ENCODE assay signal across 10 mouse cellular contexts in genomic region chr15:99214941-99215340, GRCm38 (mm10). TPM values are rescaled to one million over a fixed set of nuclear protein-coding genes. Genes with fewer than 3 reads are reported as not detected.
DNase-seq lines count a peak whose midpoint lies in the region; ATAC-seq and TF ChIP-seq lines count a peak whose summit lies in the region.
"Had no signal": no experiment of that assay in that cellular context is flagged by ENCODE, and none has a peak within 500 bp of the region (broad histone marks: within the 10 kb centered on the region; RNA-seq: fewer than 3 reads in every experiment).

No protein-coding gene starts in this region.

- H3K4me3 ChIP-seq in testis, adult 2 months (ENCODE audit: control insufficient read depth, low read depth, low read length), result no peak overlapping the region
- H3K4me3 ChIP-seq in lung, postnatal 0 days (ENCODE audit: low read depth, low read length), result no peak overlapping the region
- H3K4me3 ChIP-seq: erythroblast, embryonic 14.5 days had no signal

- no peaks in the 10 kb centered on the region; the same call in 1 of the 2 replicates for H3K36me3 ChIP-seq in testis, adult 2 months (ENCODE audit: control insufficient read depth, insufficient read depth, low read length)
- H3K36me3 ChIP-seq in lung, postnatal 0 days (ENCODE audit: insufficient read depth, low read length), result peaks cover 10% of the 10 kb centered on the region; the same call in 1 of the 2 replicates
- H3K36me3 ChIP-seq: G1E had no signal

- no peaks in the 10 kb centered on the region for H3K9me3 ChIP-seq in lung, postnatal 0 days (ENCODE audit: low read length)
- H3K9me3 ChIP-seq: G1E had no signal

- ATAC-seq in lung, postnatal 0 days, result no peak; the same call in 1 of the 2 replicates

- peak; percentile 39; the same call in 1 of the 2 replicates for TF ChIP-seq CTCF in testis, adult 2 months (IDR thresholded peaks at IDR 0.05; ENCODE audit: control insufficient read depth, insufficient read depth, insufficient replicate concordance, low read depth, low read length)
- TF ChIP-seq CTCF in lung, postnatal 0 days (IDR thresholded peaks at IDR 0.05), result peak; percentile 59

- TF ChIP-seq EP300 in lung, postnatal 0 days (IDR thresholded peaks at IDR 0.05), result no peak

- no peaks in the 10 kb centered on the region for H3K27me3 ChIP-seq in testis, adult 2 months (ENCODE audit: control insufficient read depth, insufficient read depth, low read length)
- H3K27me3 ChIP-seq in lung, postnatal 0 days (replicated peaks; ENCODE audit: insufficient read depth, low read length), result peaks cover 2% of the 10 kb centered on the region; the same call in 1 of the 2 replicates

- peak; percentile 17 to 35 for DNase-seq in adrenal gland, postnatal 36 days
- DNase-seq in adrenal gland, adult 2 months, result no peak
- DNase-seq in testis, postnatal 10 days (ENCODE audit: low spot score), result no peak
- DNase-seq in lung, postnatal 0 days (ENCODE audit: low spot score), result peak; percentile 50
- peak; percentile 35 for DNase-seq in yolk sac, embryonic 10.5 days (ENCODE audit: low spot score)
- no peak for DNase-seq in ovary, postnatal 14 days (ENCODE audit: low spot score)
- DNase-seq in urinary bladder, postnatal 25 days (ENCODE audit: low spot score), result no peak

- no peak overlapping the region for H3K27ac ChIP-seq in testis, adult 2 months (ENCODE audit: control insufficient read depth, insufficient read depth, low read depth, low read length)
- H3K27ac ChIP-seq in lung, postnatal 0 days (ENCODE audit: low read length), result no peak overlapping the region

- H3K9ac ChIP-seq in lung, postnatal 0 days (replicated peaks; ENCODE audit: low read depth), result no peak overlapping the region

- 82% methylated on average over 2 of the region's 2 CpGs for WGBS in lung, postnatal 0 days

- H3K4me1 ChIP-seq in testis, adult 2 months (ENCODE audit: control insufficient read depth, insufficient read depth, low read length), result no peaks in the 10 kb centered on the region
- H3K4me1 ChIP-seq in lung, postnatal 0 days (ENCODE audit: insufficient read depth, low read depth, low read length), result no peaks in the 10 kb centered on the region

- TF ChIP-seq POLR2A in testis, adult 2 months (IDR thresholded peaks at IDR 0.05; ENCODE audit: control insufficient read depth, low read depth, low read length), result no peak

- no peak overlapping the region for H3K4me2 ChIP-seq in lung, postnatal 0 days (replicated peaks; ENCODE audit: low read depth, low read length)

RNA-seq across cellular contexts. Expression of gene Kcnh3, which starts 9.7 kb away (rescaled TPM):
- 1 to 10 TPM in 1 of 2 experiments, under 1 TPM in 1; 0.40 to 1.2 TPM for total RNA-seq in adrenal gland, postnatal 36 days (2021)
- total RNA-seq in adrenal gland, adult 2 months (2021), result under 1 TPM; 0.86 to 0.97 TPM
- polyA plus RNA-seq in adrenal gland, adult 2 months (2012; rRNA removed), result 2.1 and 2.5 TPM in 2 replicates
- polyA plus RNA-seq in testis, adult 2 months (2012; rRNA removed), result 0.89 and 1.00 TPM in 2 replicates
- 0.21 and 0.63 TPM in 2 replicates for polyA plus RNA-seq in lung, postnatal 0 days (2015; fragmentation: Nextera tagmentation; extraction: Ambion mirVana)
- polyA plus RNA-seq: G1E had no signal

RNA-seq across cellular contexts. Expression of gene Mcrs1, which starts 36.8 kb away (rescaled TPM):
- 10 to 100 TPM; 37.8 to 48.2 TPM for total RNA-seq in adrenal gland, postnatal 36 days (2021)
- 10 to 100 TPM; 28.5 to 43.5 TPM for total RNA-seq in adrenal gland, adult 2 months (2021)
- 55.1 and 63.5 TPM in 2 replicates for polyA plus RNA-seq in adrenal gland, adult 2 months (2012; rRNA removed)
- polyA plus RNA-seq in testis, adult 2 months (2012; rRNA removed), result 113 and 124 TPM in 2 replicates
- 96.9 and 102 TPM in 2 replicates for polyA plus RNA-seq in lung, postnatal 0 days (2015; fragmentation: Nextera tagmentation; extraction: Ambion mirVana)

Comparison
In these comparisons a context has a peak if more than half of its experiments do, and no peak if none do; other contexts are left out.
1. DNase-seq: peak in adrenal gland, postnatal 36 days (2 of 2), lung, postnatal 0 days (single experiment) and yolk sac, embryonic 10.5 days (single experiment); none in adrenal gland, adult 2 months (single experiment), testis, postnatal 10 days (single experiment), ovary, postnatal 14 days (single experiment) and urinary bladder, postnatal 25 days (single experiment).